Mouse (Mus musculus): ENCODE measurements around the gene Fam169b.
"Not testable (repeated sequence)": the region's sequence is repeated elsewhere in the genome, so short reads cannot be mapped to it uniquely, and the experiment has no call there.

DNA sequence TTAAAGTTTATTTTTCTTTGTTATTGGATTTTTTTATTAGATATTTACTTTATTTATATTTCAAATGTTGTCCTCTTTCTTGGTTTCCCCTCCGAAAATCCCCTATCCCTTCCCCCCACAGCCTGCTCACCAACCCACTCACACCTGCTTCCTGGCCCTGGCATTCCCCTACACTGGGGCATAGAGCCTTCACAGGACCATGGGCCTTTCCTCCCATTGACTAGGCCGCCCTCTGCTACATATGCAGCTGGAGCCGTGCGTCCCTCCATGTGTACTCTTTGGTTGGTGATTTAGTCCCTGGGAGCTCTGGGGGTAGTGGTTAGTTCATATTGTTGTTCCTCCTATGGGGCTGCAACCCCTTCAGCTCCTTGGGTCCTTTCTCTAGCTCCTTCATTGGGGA lies 14.4 kb downstream of the Fam169b start:
- not testable (repeated sequence) for TF ChIP-seq CTCF (IDR thresholded peaks at IDR 0.05; ENCODE audit: borderline replicate concordance, insufficient read depth, low read depth, low read length); POLR2A (IDR thresholded peaks at IDR 0.05; ENCODE audit: borderline replicate concordance, insufficient read depth, low read length)
